Mouse (Mus musculus) liver, embryonic 13.5 days (tissue): ENCODE measurements around the gene Lgals3bp. TPM values are rescaled to one million over a fixed set of nuclear protein-coding genes. Genes with fewer than 3 reads are reported as not detected.

Source experiments
- ATAC-seq: fragments of 200-750 bp; cut with Nextera tagmentation; 2 replicates; pipeline ENCODE4 v1.8.0; 2017; ENCODE audit warnings: low read depth, mild to moderate bottlenecking, moderate number of reproducible peaks, moderate library complexity
- DNase-seq: peaks from one replicate; pipeline ENCODE4 v3.0.0; 2022
- H3K27ac ChIP-seq: fragments of 300-500 bp; sonication (generic); 2 replicates; pipeline ENCODE4 v1.5.1; 2015; ENCODE audit warnings: moderate library complexity, mild to moderate bottlenecking, inconsistent platforms
- H3K27me3 ChIP-seq: fragments of 300-500 bp; sonication (generic); 2 replicates; pipeline ENCODE4 v1.6.1; 2015; ENCODE audit warnings: mild to moderate bottlenecking, inconsistent platforms
- H3K36me3 ChIP-seq: fragments of 300-500 bp; sonication (generic); 2 replicates; pipeline ENCODE4 v1.6.1; 2015; ENCODE audit warnings: mild to moderate bottlenecking, inconsistent platforms
- H3K4me1 ChIP-seq: fragments of 300-500 bp; sonication (generic); replicated peaks from 2 replicates; pipeline ENCODE4 v1.6.1; 2015; ENCODE audit warnings: inconsistent platforms
- H3K4me2 ChIP-seq: fragments of 300-500 bp; sonication (generic); 2 replicates; pipeline ENCODE4 v1.6.1; 2015; ENCODE audit warnings: inconsistent platforms, mild to moderate bottlenecking, moderate library complexity
- H3K4me3 ChIP-seq: fragments of 300-500 bp; sonication (generic); replicated peaks from 2 replicates; pipeline ENCODE4 v1.5.1; 2015; ENCODE audit warnings: mild to moderate bottlenecking, inconsistent platforms
- H3K9ac ChIP-seq: fragments of 300-500 bp; sonication (generic); 2 replicates; pipeline ENCODE4 v1.6.1; 2015; ENCODE audit warnings: mild to moderate bottlenecking, inconsistent platforms
- H3K9me3 ChIP-seq: fragments of 300-500 bp; sonication (generic); replicated peaks from 2 replicates; pipeline ENCODE4 v1.6.1; 2016; ENCODE audit warnings: inconsistent platforms
- WGBS: fragments of 180-500 bp; shearing (Covaris S2); methylation state at CpG from one replicate; pipeline ENCODE4 v1.1.7; 2015; ENCODE audit not compliant: insufficient replicate concordance; 5-methylcytosine and 5-hydroxymethylcytosine counted together
- polyA plus RNA-seq: library from polyadenylated mRNA; unstranded; fragments of >200 nt; fragmentation: Nextera tagmentation; extraction: Ambion mirVana; gene quantifications from 2 replicates; pipeline ENCODE4 v1.2.1, GENCODE M21; 2015

Lgals3bp gene
- polyA plus RNA-seq, 1 experiment from 2014 or later, result 25.4 TPM

- Histone ChIP-seq H3K4me3 (peak within 1 kb of the TSS; percentile 78), H3K27ac (peak within 1 kb of the TSS; percentile 77), H3K9ac (peak within 1 kb of the TSS; percentile 91), H3K9me3 (no peaks in the 10 kb centered on the region), H3K4me2 (peak within 1 kb of the TSS; percentile 77), H3K4me1 (peaks cover 41% of the 10 kb centered on the region), H3K27me3 (0 out of 2 replicates have a peak, but pooled peaks cover 5% of the 10 kb centered on the region), H3K36me3 (peaks cover 24% of the 10 kb centered on the region)
- under 1% methylated on average over 49 of the region's 50 CpGs for WGBS
- peak; percentile 94 for ATAC-seq
- DNase-seq, result peak; percentile 98
Measured at GRCm38 (mm10) chr11:118418834-118419504, 17.1 kb upstream of the Lgals3bp start, which contains the start of gene Cant1. TSS of gene Cant1 (minus strand) at chr11:118419086.

GRCm38 (mm10) chr11:118418442-118418833 lies 16.5 kb upstream of the Lgals3bp start:
- peaks cover 24% of the 10 kb centered on the region for H3K36me3 ChIP-seq
- peak overlapping the region; percentile 78 for H3K4me3 ChIP-seq
- no peaks in the 10 kb centered on the region for H3K27me3 ChIP-seq
- peak overlapping the region; percentile 77 for H3K27ac ChIP-seq
- H3K9me3 ChIP-seq, result no peaks in the 10 kb centered on the region
- peak overlapping the region; percentile 77 for H3K4me2 ChIP-seq
- ATAC-seq, result peak; percentile 15; the same call in 1 of the 2 replicates
- WGBS, result 3% methylated on average over 12 of the region's 12 CpGs
- H3K9ac ChIP-seq, result peak overlapping the region; percentile 91
- H3K4me1 ChIP-seq, result peaks cover 35% of the 10 kb centered on the region
- DNase-seq, result no peak

- H3K4me2 ChIP-seq, result peak overlapping the region; percentile 77
- peaks cover 25% of the 10 kb centered on the region for H3K36me3 ChIP-seq
- 87% methylated on average over 9 of the region's 9 CpGs for WGBS
- H3K27me3 ChIP-seq, result no peaks in the 10 kb centered on the region
- ATAC-seq (no peak), DNase-seq (no peak)
- H3K9ac ChIP-seq, result peak overlapping the region; percentile 91
- no peak overlapping the region for H3K27ac ChIP-seq
- peak overlapping the region; percentile 78 for H3K4me3 ChIP-seq
- no peaks in the 10 kb centered on the region for H3K9me3 ChIP-seq
- peaks cover 35% of the 10 kb centered on the region for H3K4me1 ChIP-seq
Measured at GRCm38 (mm10) chr11:118417496-118417895, 15.6 kb upstream of the Lgals3bp start.

GRCm38 (mm10) chr11:118416046-118416445 lies 14.2 kb upstream of the Lgals3bp start:
- Histone ChIP-seq H3K27ac (no peak overlapping the region), H3K4me1 (peaks cover 35% of the 10 kb centered on the region), H3K4me2 (no peak overlapping the region), H3K9me3 (no peaks in the 10 kb centered on the region), H3K9ac (no peak overlapping the region), H3K4me3 (no peak overlapping the region), H3K36me3 (peaks cover 38% of the 10 kb centered on the region), H3K27me3 (no peaks in the 10 kb centered on the region)
- no peak for DNase-seq
- no peak for ATAC-seq
- 78% methylated on average over 7 of the region's 7 CpGs for whole genome bisulfite sequencing

- Histone ChIP-seq H3K9me3 (no peaks in the 10 kb centered on the region), H3K9ac (no peak overlapping the region), H3K27ac (no peak overlapping the region), H3K36me3 (peaks cover 42% of the 10 kb centered on the region), H3K4me1 (peaks cover 35% of the 10 kb centered on the region), H3K27me3 (no peaks in the 10 kb centered on the region), H3K4me3 (no peak overlapping the region), H3K4me2 (no peak overlapping the region)
- DNase-seq (no peak), ATAC-seq (no peak)
- WGBS, result 68% methylated on average over 6 of the region's 6 CpGs
Measured at GRCm38 (mm10) chr11:118415630-118416029, 13.7 kb upstream of the Lgals3bp start.

GRCm38 (mm10) chr11:118414270-118414669 lies 12.4 kb upstream of the Lgals3bp start:
- Histone ChIP-seq H3K27ac (no peak overlapping the region), H3K9ac (no peak overlapping the region), H3K9me3 (no peaks in the 10 kb centered on the region), H3K36me3 (peaks cover 53% of the 10 kb centered on the region), H3K4me3 (no peak overlapping the region), H3K27me3 (no peaks in the 10 kb centered on the region), H3K4me2 (no peak overlapping the region), H3K4me1 (peaks cover 27% of the 10 kb centered on the region)
- ATAC-seq (no peak), DNase-seq (no peak)
- 80% methylated on average over 5 of the region's 5 CpGs for WGBS

- H3K9ac ChIP-seq, result no peak overlapping the region
- no peaks in the 10 kb centered on the region for H3K27me3 ChIP-seq
- H3K4me1 ChIP-seq, result peaks cover 21% of the 10 kb centered on the region
- ATAC-seq (no peak), DNase-seq (no peak)
- no peak overlapping the region for H3K4me2 ChIP-seq
- no peak overlapping the region for H3K4me3 ChIP-seq
- WGBS, result 81% methylated on average over 4 of the region's 4 CpGs
- no peak overlapping the region for H3K27ac ChIP-seq
- no peaks in the 10 kb centered on the region for H3K9me3 ChIP-seq
- peaks cover 59% of the 10 kb centered on the region for H3K36me3 ChIP-seq
Measured at GRCm38 (mm10) chr11:118413055-118413454, 11.2 kb upstream of the Lgals3bp start.

GRCm38 (mm10) chr11:118412601-118413000 lies 10.7 kb upstream of the Lgals3bp start:
- H3K9me3 ChIP-seq, result no peaks in the 10 kb centered on the region
- ATAC-seq, result no peak
- peaks cover 17% of the 10 kb centered on the region for H3K4me1 ChIP-seq
- no peaks in the 10 kb centered on the region for H3K27me3 ChIP-seq
- WGBS, result 76% methylated on average over 2 of the region's 2 CpGs
- no peak for DNase-seq
- no peak overlapping the region for H3K4me3 ChIP-seq
- H3K36me3 ChIP-seq, result peaks cover 64% of the 10 kb centered on the region
- H3K27ac ChIP-seq, result no peak overlapping the region
- no peak overlapping the region for H3K4me2 ChIP-seq
- H3K9ac ChIP-seq, result no peak overlapping the region

- H3K4me3 ChIP-seq, result no peak overlapping the region
- H3K4me2 ChIP-seq, result no peak overlapping the region
- no peak overlapping the region for H3K27ac ChIP-seq
- H3K4me1 ChIP-seq, result peaks cover 4% of the 10 kb centered on the region
- ATAC-seq (no peak), DNase-seq (no peak)
- H3K9ac ChIP-seq, result no peak overlapping the region
- no peaks in the 10 kb centered on the region for H3K27me3 ChIP-seq
- H3K9me3 ChIP-seq, result no peaks in the 10 kb centered on the region
- peaks cover 70% of the 10 kb centered on the region for H3K36me3 ChIP-seq
- 78% methylated on average over 8 of the region's 8 CpGs for WGBS
Measured at GRCm38 (mm10) chr11:118411271-118411670, 9.4 kb upstream of the Lgals3bp start.

GRCm38 (mm10) chr11:118410479-118410878 lies 8.6 kb upstream of the Lgals3bp start:
- no peak for ATAC-seq
- no peak overlapping the region for H3K9ac ChIP-seq
- H3K27ac ChIP-seq, result no peak overlapping the region
- no peaks in the 10 kb centered on the region for H3K9me3 ChIP-seq
- no peak overlapping the region for H3K4me2 ChIP-seq
- DNase-seq, result no peak
- 77% methylated on average over 10 of the region's 10 CpGs for WGBS
- no peaks in the 10 kb centered on the region for H3K4me1 ChIP-seq
- H3K4me3 ChIP-seq, result no peak overlapping the region
- H3K27me3 ChIP-seq, result no peaks in the 10 kb centered on the region
- H3K36me3 ChIP-seq, result peaks cover 67% of the 10 kb centered on the region

GRCm38 (mm10) chr11:118410073-118410444 lies 8.2 kb upstream of the Lgals3bp start:
- H3K36me3 ChIP-seq, result peaks cover 64% of the 10 kb centered on the region
- H3K4me3 ChIP-seq, result no peak overlapping the region
- no peak overlapping the region for H3K9ac ChIP-seq
- H3K27ac ChIP-seq, result no peak overlapping the region
- no peaks in the 10 kb centered on the region for H3K9me3 ChIP-seq
- DNase-seq (no peak), ATAC-seq (no peak)
- H3K4me1 ChIP-seq, result no peaks in the 10 kb centered on the region
- H3K4me2 ChIP-seq, result no peak overlapping the region
- H3K27me3 ChIP-seq, result no peaks in the 10 kb centered on the region
- WGBS, result 60% methylated on average over 1 of the region's 1 CpGs
